Mouse (Mus musculus) forebrain, embryonic 16.5 days (tissue): ENCODE data around the gene F12. TPM values are rescaled to one million over a fixed set of nuclear protein-coding genes. Genes with fewer than 3 reads are reported as not detected.

ENCODE experiments used
- ATAC-seq: fragments of 200-750 bp; cut with Nextera tagmentation; 2 replicates; pipeline ENCODE4 v1.8.0; 2017; ENCODE audit warnings: mild to moderate bottlenecking, moderate library complexity
- H3K27ac ChIP-seq: fragments of 300-500 bp; sonication (generic); 2 replicates; pipeline ENCODE4 v1.5.1; 2014; ENCODE audit warnings: low read length, control low read depth
- H3K27me3 ChIP-seq: fragments of 300-500 bp; sonication (generic); replicated peaks from 2 replicates; pipeline ENCODE4 v1.6.1; 2014; ENCODE audit warnings: low read length; ENCODE audit not compliant: control insufficient read depth, insufficient read depth
- H3K36me3 ChIP-seq: fragments of 300-500 bp; sonication (generic); 2 replicates; pipeline ENCODE4 v1.6.1; 2014; ENCODE audit not compliant: control insufficient read depth, insufficient read depth
- H3K4me1 ChIP-seq: fragments of 300-500 bp; sonication (generic); replicated peaks from 2 replicates; pipeline ENCODE4 v1.6.1; 2014; ENCODE audit warnings: low read length; ENCODE audit not compliant: control insufficient read depth, insufficient read depth
- H3K4me2 ChIP-seq: fragments of 300-500 bp; sonication (generic); 2 replicates; pipeline ENCODE4 v1.6.1; 2014; ENCODE audit warnings: mild to moderate bottlenecking, low read length, control low read depth
- H3K4me3 ChIP-seq: fragments of 300-500 bp; sonication (generic); replicated peaks from 2 replicates; pipeline ENCODE4 v1.5.1; 2014; ENCODE audit warnings: mild to moderate bottlenecking, low read length, control low read depth
- H3K9ac ChIP-seq: fragments of 300-500 bp; sonication (generic); replicated peaks from 2 replicates; pipeline ENCODE4 v1.6.1; 2014; ENCODE audit warnings: low read depth, low read length, control low read depth
- H3K9me3 ChIP-seq: fragments of 300-500 bp; sonication (generic); 2 replicates; pipeline ENCODE4 v1.6.1; 2016; ENCODE audit warnings: low read length; ENCODE audit not compliant: control insufficient read depth
- WGBS: fragments of 180-500 bp; shearing (Covaris S2); extraction: QIAGEN DNeasy Blood & Tissue Kit; methylation state at CpG from one replicate; pipeline ENCODE4 v1.1.7; 2014; 5-methylcytosine and 5-hydroxymethylcytosine counted together
- polyA plus RNA-seq: library from polyadenylated mRNA; unstranded; fragments of >200 nt; fragmentation: Nextera tagmentation; extraction: Ambion mirVana; gene quantifications from 2 replicates; pipeline ENCODE4 v1.2.1, GENCODE M21; 2015

F12 gene
- polyA plus RNA-seq, 1 experiment from 2014 or later = not detected

DNA sequence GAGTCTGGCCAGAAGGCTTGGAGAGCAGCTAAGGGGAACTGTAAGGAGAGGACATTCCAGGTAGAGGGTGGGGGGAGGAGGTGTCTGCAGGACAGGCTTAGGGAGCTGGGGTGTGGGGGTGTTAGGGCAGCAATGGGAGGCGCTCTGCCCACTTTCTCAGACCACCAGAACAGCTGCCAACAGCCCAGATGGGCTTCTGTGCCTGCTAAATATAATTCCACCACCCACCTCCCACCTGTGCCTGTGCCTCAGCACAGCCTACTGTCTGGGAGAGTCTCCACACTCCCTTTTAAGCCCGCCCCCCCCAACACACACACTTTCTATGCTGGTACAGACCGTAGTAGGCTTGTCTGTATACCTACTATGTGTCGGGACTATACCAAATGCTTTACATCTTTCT is 44.8 kb downstream of the F12 start:
- H3K4me3 ChIP-seq = no peak overlapping the region
- ATAC-seq = no peak
- H3K36me3 ChIP-seq = no peaks in the 10 kb centered on the region
- no peaks in the 10 kb centered on the region for H3K4me1 ChIP-seq
- H3K9ac ChIP-seq = no peak overlapping the region
- WGBS = 72% methylated on average over 4 of the region's 4 CpGs
- H3K27ac ChIP-seq = no peak overlapping the region
- H3K4me2 ChIP-seq = no peak overlapping the region
- H3K27me3 ChIP-seq = peaks cover 37% of the 10 kb centered on the region
- no peaks in the 10 kb centered on the region for H3K9me3 ChIP-seq

DNA sequence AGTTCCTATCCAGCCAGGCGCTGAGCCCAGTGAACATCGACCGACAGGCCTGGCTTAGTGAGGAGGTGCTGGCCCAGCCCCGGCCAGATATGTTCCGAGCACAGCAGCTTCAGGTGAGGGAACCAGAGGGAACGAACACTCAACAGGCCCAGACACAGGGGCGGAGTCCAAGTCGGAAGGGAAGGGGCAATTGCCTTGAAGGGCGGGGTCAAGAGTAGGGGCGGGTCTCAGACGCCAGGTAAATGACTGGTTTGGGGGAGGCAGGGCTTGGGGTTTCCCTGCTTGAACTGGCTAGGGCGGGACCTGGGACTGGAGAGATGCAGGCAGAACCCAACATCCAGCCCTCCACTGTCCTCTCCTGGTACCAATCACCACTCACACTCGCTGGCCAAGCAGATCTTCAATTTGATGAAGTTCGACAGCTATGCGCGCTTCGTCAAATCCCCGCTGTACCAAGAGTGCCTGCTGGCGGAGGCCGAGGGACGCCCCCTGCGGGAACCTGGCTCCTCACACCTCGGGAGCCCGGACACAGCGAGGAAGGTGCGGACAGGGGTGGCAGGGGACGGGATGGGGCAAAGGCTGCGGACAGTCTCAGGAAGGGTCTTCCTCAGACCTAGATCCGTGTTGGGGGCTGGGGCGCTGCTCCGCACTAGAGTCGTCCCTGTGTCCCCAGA is 47.5 kb downstream of the F12 start:
- no peak overlapping the region for H3K4me2 ChIP-seq
- no peaks in the 10 kb centered on the region for H3K36me3 ChIP-seq
- ATAC-seq = no peak
- H3K27ac ChIP-seq = no peak overlapping the region
- no peaks in the 10 kb centered on the region for H3K9me3 ChIP-seq
- H3K4me3 ChIP-seq = no peak overlapping the region
- peaks cover 37% of the 10 kb centered on the region for H3K27me3 ChIP-seq
- H3K9ac ChIP-seq = no peak overlapping the region
- WGBS = 4% methylated on average over 32 of the region's 32 CpGs
- H3K4me1 ChIP-seq = no peaks in the 10 kb centered on the region

DNA sequence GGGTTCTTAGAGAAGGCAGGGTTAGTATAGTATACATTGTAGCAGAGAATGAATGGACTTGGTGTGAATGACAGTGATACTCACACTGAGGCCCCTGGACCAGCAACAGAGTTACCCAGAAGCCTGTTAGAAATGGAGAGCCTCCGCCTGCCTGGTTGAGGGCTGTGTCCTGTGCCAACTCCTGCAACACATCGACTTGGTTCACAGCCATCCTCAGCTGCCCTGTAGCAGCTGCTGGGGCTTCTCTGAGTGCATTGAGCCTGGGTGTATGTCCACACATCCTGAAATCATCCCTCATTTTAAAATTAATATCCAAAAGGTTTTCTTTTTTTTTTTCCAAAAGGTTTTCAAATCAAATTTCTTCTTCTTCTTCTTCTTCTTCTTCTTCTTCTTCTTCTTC is 50.7 kb downstream of the F12 start:
- WGBS = 55% methylated on average over 2 of the region's 2 CpGs

DNA sequence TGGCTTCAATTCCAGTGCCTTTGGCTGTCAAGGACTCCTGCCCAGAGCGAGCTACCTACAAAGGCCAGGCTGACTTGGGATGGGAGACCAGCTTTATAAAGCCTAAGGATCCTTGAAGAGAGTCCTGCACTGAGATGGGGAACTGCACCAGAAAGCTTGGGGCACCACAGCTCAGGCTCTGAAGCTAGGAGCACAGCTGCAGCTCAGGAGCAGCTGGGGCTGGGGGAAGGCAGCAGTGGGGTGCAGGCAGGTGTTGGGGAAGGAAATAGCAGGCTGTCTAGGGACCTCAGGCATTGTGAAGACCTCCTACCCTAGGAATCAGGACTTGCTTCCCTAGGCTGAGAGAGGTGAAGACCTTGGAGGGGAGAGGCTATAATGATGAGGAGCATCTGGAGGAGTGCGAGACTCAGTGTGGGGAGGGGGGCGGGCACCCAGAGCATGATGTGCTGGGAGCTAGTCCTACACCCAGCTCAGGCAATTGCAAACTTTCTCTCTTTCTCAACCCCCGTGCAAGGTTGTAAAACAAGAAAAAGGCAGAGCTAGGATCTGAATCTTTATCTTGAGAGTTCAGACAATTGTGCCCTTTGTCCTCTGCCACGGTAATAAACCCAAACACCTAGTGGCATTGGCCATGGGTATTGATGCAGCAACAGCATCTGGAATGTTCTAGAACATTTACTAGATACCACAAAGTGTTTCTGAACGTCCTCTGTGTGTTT is 52.2 kb downstream of the F12 start:
- Histone ChIP-seq H3K4me2 (no peak overlapping the region), H3K4me3 (no peak overlapping the region), H3K36me3 (no peaks in the 10 kb centered on the region), H3K9ac (no peak overlapping the region), H3K4me1 (no peaks in the 10 kb centered on the region), H3K27ac (no peak overlapping the region), H3K27me3 (peaks cover 20% of the 10 kb centered on the region), H3K9me3 (no peaks in the 10 kb centered on the region)
- 70% methylated on average over 6 of the region's 6 CpGs for WGBS
- no peak for ATAC-seq

More for the DNA sequence above, 50.7 kb downstream of the F12 start:
- peaks cover 33% of the 10 kb centered on the region for H3K27me3 ChIP-seq
- no peaks in the 10 kb centered on the region for H3K4me1 ChIP-seq
- no peak for ATAC-seq
- no peaks in the 10 kb centered on the region for H3K9me3 ChIP-seq
- no peak overlapping the region for H3K27ac ChIP-seq
- no peak overlapping the region for H3K9ac ChIP-seq
- H3K4me2 ChIP-seq = no peak overlapping the region
- no peaks in the 10 kb centered on the region for H3K36me3 ChIP-seq
- H3K4me3 ChIP-seq = no peak overlapping the region

DNA sequence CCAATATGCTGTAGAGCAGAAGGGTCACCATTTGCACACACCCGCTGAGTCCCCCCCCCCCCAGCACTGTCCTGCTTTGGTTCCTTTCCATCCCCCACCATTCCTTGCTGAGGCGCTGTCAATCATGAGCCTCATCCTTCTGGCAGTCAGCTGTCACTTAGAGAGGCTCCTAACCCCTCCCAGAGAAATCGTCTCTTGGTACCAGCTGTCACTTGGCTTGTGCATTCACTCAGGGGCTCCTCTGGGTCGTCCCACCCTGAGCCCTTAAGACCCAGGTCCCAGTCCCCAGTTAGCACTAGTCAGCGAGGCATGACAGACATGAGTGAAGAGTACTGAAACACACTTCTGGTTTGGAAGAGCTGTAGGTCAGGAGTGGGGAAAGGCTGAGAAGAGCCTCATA is 54.9 kb downstream of the F12 start:
- Histone ChIP-seq H3K9me3 (no peaks in the 10 kb centered on the region), H3K4me3 (no peak overlapping the region), H3K4me2 (no peak overlapping the region), H3K9ac (no peak overlapping the region), H3K27me3 (peaks cover 2% of the 10 kb centered on the region; the same call in 1 of the 2 replicates), H3K36me3 (no peaks in the 10 kb centered on the region), H3K27ac (no peak overlapping the region), H3K4me1 (no peaks in the 10 kb centered on the region)
- 56% methylated on average over 5 of the region's 5 CpGs for WGBS
- no peak for ATAC-seq

DNA sequence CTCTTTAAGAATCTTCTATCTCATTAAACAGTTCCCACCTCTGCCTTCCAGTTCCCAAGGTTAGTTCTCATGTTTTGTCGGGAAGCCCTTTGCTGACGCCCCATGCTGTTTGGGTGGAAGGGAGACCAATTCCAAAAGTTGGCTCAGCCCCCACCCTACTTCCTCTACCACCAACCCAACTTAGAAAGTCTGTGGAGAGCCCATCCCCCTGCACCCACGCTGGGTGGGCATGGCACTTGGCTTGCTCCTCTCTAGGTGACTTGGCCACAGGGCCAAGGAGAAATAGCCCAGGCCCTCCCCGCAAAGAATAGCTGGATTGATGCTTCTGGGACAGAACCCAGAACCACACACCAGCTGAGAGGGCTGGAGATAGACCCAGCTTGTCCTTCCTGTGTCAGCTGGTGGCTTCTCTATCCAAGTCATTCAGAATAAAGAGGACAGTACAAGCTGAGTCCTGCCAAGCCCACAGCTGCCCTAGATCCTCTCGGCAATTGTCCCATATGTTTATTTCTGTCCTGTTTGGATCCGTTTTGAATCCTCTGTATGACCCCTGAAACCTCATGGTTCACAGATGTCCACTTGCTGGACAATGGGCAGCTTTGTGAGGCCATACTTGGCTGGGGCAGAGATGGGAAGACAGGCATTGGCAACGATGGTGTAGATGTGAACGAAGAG is 55.4 kb downstream of the F12 start:
- H3K4me3 ChIP-seq = no peak overlapping the region

DNA sequence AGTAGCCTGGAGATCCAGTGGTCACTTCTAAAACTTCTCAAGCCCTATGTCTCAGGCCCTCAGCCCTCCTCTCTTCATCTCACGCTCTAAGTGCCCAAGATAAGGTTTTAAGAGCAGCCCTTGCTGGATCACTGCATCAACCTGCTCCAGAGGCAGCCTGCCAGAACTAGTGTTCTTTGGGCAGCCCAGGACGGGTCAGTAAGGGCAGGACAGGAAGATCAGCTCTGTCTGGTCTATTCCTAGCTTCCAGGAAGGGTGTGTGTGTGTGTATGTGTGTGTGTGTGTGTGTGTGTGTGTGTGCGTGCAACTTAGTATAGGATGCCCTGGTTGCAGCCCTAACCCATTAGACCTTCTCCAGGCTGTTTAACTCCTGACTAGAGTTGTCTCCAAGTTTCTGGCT is 56.4 kb downstream of the F12 start:
- H3K27me3 ChIP-seq = peaks cover 2% of the 10 kb centered on the region; the same call in 1 of the 2 replicates
- H3K4me3 ChIP-seq = no peak overlapping the region
- no peak for ATAC-seq
- no peaks in the 10 kb centered on the region for H3K4me1 ChIP-seq
- H3K9me3 ChIP-seq = no peaks in the 10 kb centered on the region
- H3K4me2 ChIP-seq = no peak overlapping the region
- WGBS = 68% methylated on average over 3 of the region's 3 CpGs
- H3K9ac ChIP-seq = no peak overlapping the region
- H3K27ac ChIP-seq = no peak overlapping the region
- no peaks in the 10 kb centered on the region for H3K36me3 ChIP-seq

More for the DNA sequence above, 55.4 kb downstream of the F12 start:
- peaks cover 2% of the 10 kb centered on the region; the same call in 1 of the 2 replicates for H3K27me3 ChIP-seq
- H3K4me2 ChIP-seq = no peak overlapping the region
- no peaks in the 10 kb centered on the region for H3K36me3 ChIP-seq
- 76% methylated on average over 8 of the region's 8 CpGs for WGBS
- ATAC-seq = no peak
- no peaks in the 10 kb centered on the region for H3K4me1 ChIP-seq
- no peaks in the 10 kb centered on the region for H3K9me3 ChIP-seq
- H3K27ac ChIP-seq = no peak overlapping the region
- H3K9ac ChIP-seq = no peak overlapping the region

DNA sequence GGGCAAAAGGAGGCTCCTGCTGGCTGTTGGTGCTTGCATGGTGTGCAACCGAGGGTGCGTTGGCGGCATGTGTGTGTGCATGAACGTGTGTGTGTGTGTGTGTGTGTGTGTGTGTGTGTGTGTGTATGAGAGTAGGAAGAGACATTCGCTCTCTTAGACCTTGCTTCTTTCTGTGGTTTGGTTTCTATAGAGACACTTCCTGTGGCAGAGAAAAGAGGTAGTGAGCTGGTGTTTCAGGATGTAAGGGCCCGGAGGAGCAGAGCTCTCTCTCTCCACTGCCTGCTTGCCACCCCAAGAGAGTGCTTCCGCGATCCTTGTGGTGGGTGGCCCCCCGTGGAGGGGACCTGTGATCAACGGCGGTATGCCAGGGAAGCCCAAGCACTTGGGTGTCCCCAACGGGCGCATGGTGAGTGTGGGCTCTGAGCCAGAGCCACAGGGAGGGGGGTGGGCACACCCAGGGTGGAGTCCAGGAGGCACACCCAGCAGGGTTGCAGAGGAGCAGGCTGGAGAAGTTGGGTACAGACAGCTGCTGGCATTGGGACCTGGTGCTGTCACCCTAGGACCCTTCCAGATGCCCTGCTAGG is 57.0 kb downstream of the F12 start, which contains the start of gene Rgs14:
Rgs14 (plus strand) TSS at position 202 of the 584 bp plus-strand sequence.
- WGBS = 58% methylated on average over 13 of the region's 13 CpGs
- H3K9me3 ChIP-seq = no peaks in the 10 kb centered on the region
- H3K4me1 ChIP-seq = no peaks in the 10 kb centered on the region
- no peak within 1 kb of the TSS for H3K27ac ChIP-seq
- H3K27me3 ChIP-seq = peaks cover 2% of the 10 kb centered on the region; the same call in 1 of the 2 replicates
- H3K36me3 ChIP-seq = no peaks in the 10 kb centered on the region
- no peak within 1 kb of the TSS for H3K9ac ChIP-seq
- H3K4me3 ChIP-seq = no peak within 1 kb of the TSS
- ATAC-seq = no peak
- H3K4me2 ChIP-seq = no peak within 1 kb of the TSS

DNA sequence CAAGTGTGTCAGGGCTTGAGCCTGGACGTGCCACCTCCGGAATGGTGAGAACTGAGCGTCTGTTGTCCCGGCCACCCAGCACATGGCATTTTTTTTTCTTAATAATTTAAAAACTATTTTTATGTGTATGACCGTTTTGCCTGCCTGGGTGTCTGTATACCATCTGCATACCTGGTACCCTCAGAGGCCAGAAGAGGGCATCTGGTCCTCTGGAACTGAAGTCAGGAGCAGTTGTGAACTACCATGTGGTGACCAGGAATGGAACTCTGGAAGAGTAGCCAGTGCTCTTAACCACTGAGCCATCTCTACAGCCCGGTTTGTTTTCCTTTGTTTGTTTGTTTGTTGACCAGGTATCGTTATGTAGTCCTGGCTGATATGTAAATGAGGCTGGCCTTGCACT is 58.2 kb downstream of the F12 start:
- no peak for ATAC-seq
- Histone ChIP-seq H3K9me3 (no peaks in the 10 kb centered on the region), H3K4me1 (no peaks in the 10 kb centered on the region), H3K27me3 (no peaks in the 10 kb centered on the region; the same call in 1 of the 2 replicates), H3K36me3 (no peaks in the 10 kb centered on the region), H3K4me2 (no peak overlapping the region), H3K9ac (no peak overlapping the region), H3K27ac (no peak overlapping the region), H3K4me3 (no peak overlapping the region)
- WGBS = 78% methylated on average over 7 of the region's 7 CpGs
